Mouse (Mus musculus) activated CD4-positive, CD25-positive, alpha-beta regulatory T cell (primary cell): ENCODE data around the gene Scaper. TPM values are rescaled to one million over a fixed set of nuclear protein-coding genes. Genes with fewer than 3 reads are reported as not detected.

Experiments used
- polyA plus RNA-seq, 2 experiments: library from polyadenylated mRNA; unstranded; fragments of 100-300 nt; shearing (Covaris generic); gene quantifications; one replicate each; pipeline ENCODE4 v1.2.1; 2017

Scaper gene
- 10 to 100 TPM; 20.3 to 23.8 TPM for polyA plus RNA-seq

DNA sequence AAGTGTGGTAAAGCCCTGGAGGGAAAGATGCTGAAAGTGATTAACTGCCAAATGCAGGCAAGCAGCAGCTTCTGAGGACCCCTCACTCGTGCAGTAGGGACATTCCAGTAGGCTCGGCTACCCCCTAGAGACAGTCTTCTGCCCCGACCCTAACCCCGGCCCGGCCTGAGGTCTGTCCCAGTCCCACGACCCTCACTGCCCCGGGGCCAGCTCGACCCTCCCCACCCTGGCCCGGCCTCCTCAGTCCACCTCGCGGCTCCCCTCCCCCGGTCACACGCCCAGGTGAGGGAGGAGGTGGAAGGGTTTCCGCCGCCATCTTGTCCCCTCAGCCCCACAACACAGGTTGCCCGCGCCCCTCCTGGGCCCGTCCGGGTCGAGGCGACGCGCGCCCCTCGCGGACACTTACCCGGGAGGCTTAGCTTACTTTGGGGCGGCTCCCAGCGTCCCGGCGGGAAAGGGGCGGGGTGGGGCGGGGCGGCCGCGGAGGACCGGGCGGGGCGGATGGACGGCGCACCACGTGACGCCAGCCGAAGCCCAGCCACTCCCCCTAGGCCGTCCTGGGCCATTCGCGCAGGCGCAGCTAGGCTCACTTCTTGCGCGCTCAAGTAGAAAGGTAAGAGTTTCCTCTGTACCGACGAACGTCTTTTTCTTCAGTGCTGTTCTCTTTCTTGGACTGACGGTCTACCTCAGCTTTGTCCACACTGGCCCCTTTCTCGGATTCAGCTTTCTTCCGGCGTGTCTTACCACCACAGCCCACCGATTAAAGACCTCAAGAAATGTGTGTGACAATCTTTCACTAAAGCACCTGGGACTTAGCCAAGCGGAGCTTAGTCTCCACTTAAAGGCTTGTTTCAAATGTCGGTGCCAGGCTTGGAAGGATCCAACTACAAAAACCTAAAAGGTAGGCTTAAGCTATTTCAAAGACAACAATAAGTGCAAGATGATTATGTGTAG is at the start of gene Scaper:
Gene Scaper, minus strand, starts transcription at position 456 of the 954 bp plus-strand sequence.

DNA sequence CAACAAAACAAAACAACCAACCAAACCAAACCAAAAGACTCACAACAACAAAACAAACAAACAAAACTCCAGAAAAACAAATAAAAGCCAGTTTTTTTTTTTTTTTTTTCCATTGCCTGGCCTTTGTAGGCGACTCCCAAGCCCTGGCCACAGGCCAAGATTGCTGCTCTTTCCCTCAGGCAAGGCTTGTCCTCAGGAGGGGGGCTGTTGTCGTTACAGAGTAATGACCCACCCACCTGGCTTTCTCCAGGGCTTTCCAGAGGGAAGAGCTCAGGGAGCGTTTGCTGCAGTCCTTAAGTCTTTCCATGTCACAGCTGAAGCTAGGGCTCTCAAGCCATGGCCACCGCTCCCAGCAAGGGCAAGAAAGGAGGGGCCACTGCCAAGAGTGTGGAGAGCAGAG is 399.5 kb downstream of the Scaper start, which contains the start of gene Isl2:
Gene Isl2, plus strand, starts transcription at position 296 of the 400 bp plus-strand sequence.

DNA sequence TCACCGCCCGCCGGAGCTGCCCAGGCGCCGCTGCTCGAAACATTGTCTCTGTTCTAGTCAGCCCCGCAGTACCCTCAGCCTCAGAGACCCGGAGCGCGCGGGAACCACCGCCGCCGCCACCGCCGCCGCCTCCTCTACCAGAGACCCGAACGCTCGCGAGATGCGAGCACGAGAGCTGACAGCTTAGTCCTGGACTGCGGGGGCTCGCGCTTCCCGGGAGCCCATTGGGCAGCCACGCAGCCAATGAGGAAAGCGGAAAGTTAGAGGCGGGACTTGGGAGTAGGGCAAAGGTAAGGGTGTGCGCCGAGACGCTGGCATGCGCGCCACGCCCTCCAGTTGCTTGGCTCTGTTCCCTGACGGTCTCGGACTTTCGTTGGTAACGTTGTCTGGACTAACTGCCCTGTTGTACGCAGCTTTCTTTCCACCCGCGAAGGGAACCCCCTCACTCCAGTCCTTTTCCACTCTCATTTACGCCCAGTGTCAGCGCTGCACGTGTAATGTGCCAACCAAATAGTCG is 425.8 kb downstream of the Scaper start, which contains the start of gene Etfa:
Gene Etfa, minus strand, starts transcription at position 217 of the 517 bp plus-strand sequence.

Other genes starting within 250 kb of the Scaper start
- not detected for gene 4930563M21Rik, start 72.4 kb upstream of the Scaper start, polyA plus RNA-seq
- gene Rcn2, start 103.7 kb upstream of the Scaper start, polyA plus RNA-seq = 10 to 100 TPM; 55.2 to 55.6 TPM
- gene Pstpip1, start 151.8 kb upstream of the Scaper start, polyA plus RNA-seq = 100 to 1,000 TPM; 109 to 142 TPM
- gene Tspan3, start 227.4 kb upstream of the Scaper start, polyA plus RNA-seq = 10 to 100 TPM; 60.7 to 85.3 TPM